Mouse (Mus musculus): ENCODE measurements at regions not wholly inside any gene's neighbourhood (a gene's known extent, or its start where the extent isn't known, plus 50 kb on each side); places are given as distances from the start of the nearest gene placed in this dataset.
"Not testable (repeated sequence)": the region's sequence is repeated elsewhere in the genome, so short reads cannot be mapped to it uniquely, and the experiment has no call there.

DNA sequence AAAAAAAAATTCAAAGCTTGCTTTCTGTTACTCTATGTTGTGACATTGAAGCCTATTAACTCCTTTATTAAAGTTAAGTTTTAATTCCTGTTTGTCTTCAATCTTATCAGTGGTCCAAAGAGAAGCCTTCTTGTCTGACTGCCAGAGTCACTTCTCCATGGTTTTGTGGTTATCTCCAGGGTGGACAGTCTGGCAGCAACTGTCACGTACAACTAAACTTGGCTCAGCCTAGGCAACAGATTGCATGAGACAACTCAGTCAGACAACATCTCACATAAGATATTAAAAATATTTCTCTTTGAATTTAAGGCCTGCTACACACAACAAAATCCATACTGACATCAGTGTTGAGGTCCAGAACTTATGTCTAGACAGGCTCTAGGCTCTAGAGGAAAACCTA lies 406.7 kb upstream of the Slc39a10 start:
- DNase-seq (ENCODE audit: low spot score), result no peak

DNA sequence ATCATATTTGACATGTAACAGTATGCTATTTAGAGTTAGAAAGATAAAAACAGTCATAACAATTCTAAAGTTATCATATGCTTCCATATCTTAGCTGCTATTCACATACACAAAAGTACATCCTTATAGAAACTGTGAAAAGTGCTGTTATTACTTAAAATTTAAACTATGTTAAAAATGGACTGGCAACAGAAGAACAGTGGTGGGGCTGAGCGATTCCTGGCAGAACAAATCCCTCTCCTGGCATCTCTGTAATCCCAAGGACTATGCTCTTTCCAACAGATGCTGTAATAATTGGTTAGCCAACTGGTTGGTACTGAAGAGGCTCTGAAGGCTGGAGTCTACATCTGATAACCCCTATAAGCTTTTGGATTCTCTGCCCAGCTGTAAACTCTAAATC lies 393.0 kb upstream of the Slc39a10 start:
- no peak for DNase-seq (ENCODE audit: low spot score)

DNA sequence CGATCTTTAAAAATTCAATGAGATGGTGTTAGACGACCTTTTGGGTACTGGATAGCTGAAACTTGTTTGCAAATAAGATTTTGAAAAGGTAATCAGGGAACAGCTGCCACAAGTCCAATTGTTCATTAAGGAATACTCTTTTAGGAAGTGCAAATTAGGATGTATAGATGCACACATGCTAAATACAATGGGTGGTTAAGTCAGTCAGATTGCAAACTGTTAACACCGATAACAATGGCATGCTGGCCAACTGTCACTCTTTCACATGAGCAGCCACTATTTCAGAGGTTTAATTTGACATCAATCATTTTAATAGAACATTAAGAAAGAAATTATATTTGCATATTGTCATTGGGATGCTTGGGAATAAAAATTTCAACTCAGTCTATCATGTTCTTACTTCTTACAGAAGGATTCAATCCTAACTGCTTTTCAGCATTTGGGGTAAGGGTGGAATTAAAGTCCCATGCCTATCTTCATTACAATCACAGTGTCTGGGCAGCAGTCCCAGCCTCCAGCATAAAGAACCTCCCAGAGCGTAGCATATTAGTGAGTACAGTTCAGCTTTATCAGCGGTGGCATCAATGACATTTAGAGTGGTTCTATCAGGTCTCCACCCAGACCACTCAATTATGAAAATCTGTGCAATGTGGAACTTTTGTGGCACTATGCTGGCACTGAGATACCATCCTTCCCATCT lies 385.8 kb upstream of the Slc39a10 start:
- DNase-seq (ENCODE audit: low spot score), result no peak

DNA sequence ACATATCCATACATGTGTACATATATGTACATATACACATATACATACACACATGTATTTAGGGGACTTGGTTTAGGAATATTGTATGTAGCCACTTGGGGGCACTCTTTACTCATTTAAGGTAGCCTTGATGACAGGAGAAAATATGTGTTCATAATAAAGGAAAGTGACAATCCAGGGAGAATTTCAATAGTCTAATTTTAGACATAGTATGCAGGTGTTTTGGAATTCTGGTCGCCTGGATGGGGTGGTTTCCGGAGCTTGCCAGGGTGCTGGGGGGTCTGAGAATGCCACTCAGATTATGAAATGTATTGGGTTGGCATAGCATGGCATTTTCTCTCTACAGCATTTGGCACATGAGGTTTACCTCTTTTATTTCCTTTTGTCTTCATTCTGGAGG lies 385.2 kb upstream of the Slc39a10 start:
- no peak for DNase-seq (ENCODE audit: low spot score)

DNA sequence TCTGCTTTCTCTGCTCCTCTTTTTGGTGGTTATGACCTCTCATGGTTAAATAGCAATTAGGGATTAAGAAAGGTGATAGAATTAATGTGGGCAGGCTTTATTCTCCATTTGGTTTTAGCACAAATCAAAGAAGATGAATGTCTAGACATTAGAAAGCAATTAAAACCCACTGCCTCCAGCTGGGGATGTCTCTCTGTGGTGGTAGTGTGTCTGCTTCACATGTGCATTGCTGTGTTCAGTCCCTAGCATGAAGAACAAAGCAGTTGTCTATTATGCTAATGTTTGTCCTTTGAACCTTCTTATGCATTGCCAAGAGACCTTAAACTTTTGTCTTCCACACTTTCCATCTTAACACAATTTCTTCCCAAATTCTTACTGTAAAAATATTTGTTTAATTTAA lies 379.5 kb upstream of the Slc39a10 start:
- no peak for DNase-seq (ENCODE audit: low spot score)

DNA sequence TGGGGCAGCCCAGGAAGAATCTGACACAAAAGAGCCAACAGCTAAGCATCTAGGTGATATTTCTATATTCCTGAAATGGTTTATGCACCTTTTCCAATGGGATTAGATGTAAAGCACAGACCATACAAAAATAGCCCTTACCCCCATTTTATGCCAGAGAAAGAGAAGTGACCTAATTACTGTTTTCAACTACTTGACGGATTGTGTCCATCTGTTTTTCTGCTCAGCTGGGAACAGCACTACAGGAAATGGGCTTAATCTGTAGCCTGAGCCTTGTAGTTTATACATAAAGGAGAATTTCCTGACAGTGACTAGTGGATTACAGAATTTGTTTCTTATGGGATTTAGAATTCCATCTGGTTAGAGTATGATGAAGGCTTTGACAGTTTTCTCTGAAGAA lies 371.0 kb upstream of the Slc39a10 start:
- no peak for DNase-seq (ENCODE audit: low spot score)

- DNase-seq (ENCODE audit: low spot score), result no peak
These were observed 369.0 kb upstream of the Slc39a10 start for GRCm38 (mm10) chr1:47261505-47262130.

GRCm38 (mm10) chr1:47250706-47251105 lies 358.1 kb upstream of the Slc39a10 start:
- not testable (repeated sequence) for DNase-seq (ENCODE audit: low spot score)

GRCm38 (mm10) chr1:47217088-47217487 lies 324.4 kb upstream of the Slc39a10 start:
- DNase-seq (ENCODE audit: low spot score), result no peak

DNA sequence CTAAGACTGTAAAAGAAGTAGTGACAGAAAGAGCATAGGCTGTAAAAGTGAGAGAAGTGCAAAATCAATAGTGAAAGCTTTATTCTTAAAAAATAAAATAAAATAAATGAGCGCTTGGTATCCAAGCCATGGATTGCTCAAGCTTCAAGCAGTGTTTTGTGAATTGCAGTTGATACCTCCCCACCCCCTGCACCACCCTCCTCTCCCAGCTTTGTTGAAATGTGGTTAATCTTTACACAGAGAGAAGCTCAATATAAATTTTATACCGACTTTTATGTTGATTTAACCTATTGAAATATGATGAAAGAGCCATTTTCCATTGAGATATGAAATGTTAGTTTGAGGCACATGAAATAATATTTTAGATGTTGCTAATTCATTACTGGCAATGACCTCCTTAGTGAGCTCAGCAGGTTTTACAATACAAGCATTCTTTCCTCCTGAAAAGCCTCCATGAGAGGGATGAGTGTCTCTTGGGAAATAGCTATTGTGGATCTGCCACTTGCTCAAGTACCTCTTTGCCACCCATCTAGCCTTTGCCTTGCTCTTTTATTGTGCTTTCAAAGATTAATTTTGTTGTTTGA lies 323.9 kb upstream of the Slc39a10 start:
- no peak for DNase-seq (ENCODE audit: low spot score)

DNA sequence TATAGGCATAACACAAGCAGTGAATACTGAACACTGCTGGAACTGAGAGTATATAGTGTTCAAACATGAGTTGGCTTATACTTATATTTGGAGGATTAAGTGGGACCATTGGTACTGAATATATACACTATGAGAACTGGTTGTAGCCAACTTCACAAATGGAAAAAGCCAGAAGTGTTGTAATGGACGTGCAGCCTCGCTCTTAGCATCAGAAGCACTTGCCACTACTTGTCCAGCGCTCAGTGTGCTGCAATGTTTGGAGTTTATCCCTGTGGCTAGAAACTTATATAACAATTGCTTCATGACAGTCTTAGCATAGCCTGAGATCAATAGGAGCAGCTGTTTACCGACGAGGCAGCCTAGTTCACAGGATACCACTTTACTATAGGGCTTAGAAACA lies 320.8 kb upstream of the Slc39a10 start:
- DNase-seq (ENCODE audit: low spot score), result no peak

GRCm38 (mm10) chr1:47193001-47193400 lies 300.3 kb upstream of the Slc39a10 start:
- DNase-seq (ENCODE audit: low spot score), result no peak

DNA sequence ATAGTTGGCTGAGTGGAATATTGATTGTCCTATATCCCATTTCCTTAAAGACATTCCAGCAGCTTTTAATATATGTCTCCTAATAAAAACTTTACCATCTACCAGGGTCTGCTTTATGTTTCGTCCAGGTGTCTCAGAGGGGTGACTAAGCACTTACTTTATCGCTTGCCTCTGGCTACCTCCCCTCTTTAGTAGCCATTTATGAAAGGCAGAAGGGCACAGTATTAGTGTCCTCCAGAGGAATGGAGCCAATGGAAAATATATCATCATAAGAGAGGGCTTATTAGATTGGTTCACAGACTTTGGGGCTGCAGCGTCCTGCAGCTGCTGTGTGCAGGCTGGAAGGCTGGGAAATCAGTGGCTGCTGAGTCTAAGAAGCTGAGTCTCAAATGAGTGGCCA lies 271.8 kb upstream of the Slc39a10 start:
- DNase-seq (ENCODE audit: low spot score), result no peak

- no peak for DNase-seq (ENCODE audit: low spot score)
These were observed 271.3 kb upstream of the Slc39a10 start for GRCm38 (mm10) chr1:47163808-47164410.

GRCm38 (mm10) chr1:47130031-47130430 lies 237.4 kb upstream of the Slc39a10 start:
- not testable (repeated sequence) for DNase-seq (ENCODE audit: low spot score)

GRCm38 (mm10) chr1:47119636-47120035 lies 227.0 kb upstream of the Slc39a10 start:
- no peak for DNase-seq (ENCODE audit: low spot score)

DNA sequence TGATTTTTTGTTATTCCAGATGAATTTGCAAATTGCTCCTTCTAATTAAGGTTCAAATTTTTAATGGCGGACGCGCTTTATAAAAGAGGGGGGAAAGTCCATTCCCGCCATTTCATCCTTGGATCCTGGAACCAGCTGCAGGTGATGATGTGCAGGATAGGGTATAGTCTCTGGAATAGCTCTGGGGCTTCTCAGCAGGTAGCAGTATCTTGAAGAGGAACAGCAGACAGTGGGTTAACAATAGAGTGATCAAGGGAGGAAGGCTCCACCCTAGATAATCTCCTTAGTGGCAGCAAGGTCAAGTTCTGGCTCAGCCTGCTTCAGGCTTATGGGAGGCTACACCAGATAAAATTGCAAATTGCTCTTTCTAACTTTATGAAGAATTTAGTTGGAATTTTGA lies 224.0 kb upstream of the Slc39a10 start:
- DNase-seq (ENCODE audit: low spot score), result not testable (repeated sequence)

DNA sequence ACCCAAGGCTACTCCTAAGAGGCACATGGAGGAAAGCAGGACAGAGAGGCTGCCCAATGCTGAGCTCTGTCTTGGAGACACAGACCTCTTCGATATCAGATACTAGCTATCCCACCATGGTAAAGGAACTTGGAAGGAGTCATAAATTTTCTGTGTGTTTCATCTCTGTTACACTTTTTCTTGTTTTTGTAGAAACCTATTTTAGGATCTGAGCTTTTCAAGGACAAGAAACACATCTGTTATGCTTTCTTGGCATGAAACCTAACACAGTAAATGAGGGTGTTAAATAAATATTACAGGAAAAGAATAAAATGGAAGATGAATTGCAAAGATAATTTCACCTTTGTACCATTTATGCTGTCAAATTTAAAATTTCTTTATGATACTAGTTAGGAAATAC lies 219.8 kb upstream of the Slc39a10 start:
- DNase-seq (ENCODE audit: low spot score), result no peak

- no peak for DNase-seq (ENCODE audit: low spot score)
These were observed 211.4 kb upstream of the Slc39a10 start for GRCm38 (mm10) chr1:47104055-47104454.

GRCm38 (mm10) chr1:47103321-47103988 lies 210.8 kb upstream of the Slc39a10 start:
- DNase-seq (ENCODE audit: low spot score), result no peak

- no peak for DNase-seq (ENCODE audit: low spot score)
These were observed 204.7 kb upstream of the Slc39a10 start for GRCm38 (mm10) chr1:47097084-47097996.

GRCm38 (mm10) chr1:47094498-47094897 lies 201.8 kb upstream of the Slc39a10 start:
- no peak for DNase-seq (ENCODE audit: low spot score)

Data from ovary, postnatal 36 days (tissue).